Mouse (Mus musculus) left cerebral cortex, postnatal 4 days (tissue): ENCODE measurements around the gene Hist2h3c2. TPM values are rescaled to one million over a fixed set of nuclear protein-coding genes. Genes with fewer than 3 reads are reported as not detected.
"Not testable (repeated sequence)": the region's sequence is repeated elsewhere in the genome, so short reads cannot be mapped to it uniquely, and the experiment has no call there.

ENCODE experiments used
- DNase-seq: peaks from one replicate; pipeline ENCODE4 v3.0.0-alpha.2; 2022
- intact Hi-C: fragments of 180-260 bp; cut with DNase I; formaldehyde crosslinking; loops from one replicate; pipeline ENCODE4 v1.15.1; 2025
- total RNA-seq, 2 experiments: library from RNA; stranded (reverse); gene quantifications; 2 replicates each; pipeline ENCODE4 v1.2.3; 2021

The Hist2h3c2 gene
- 10 to 100 TPM; 26.7 to 36.2 TPM for total RNA-seq

GRCm38 (mm10) chr3:96238954-96239793 is at the start of gene Hist2h3c2:
Hist2h3c2 (minus strand) TSS chr3:96239127.
- peak; percentile 56 for DNase-seq
- intact Hi-C loops: not testable (repeated sequence)

DNA sequence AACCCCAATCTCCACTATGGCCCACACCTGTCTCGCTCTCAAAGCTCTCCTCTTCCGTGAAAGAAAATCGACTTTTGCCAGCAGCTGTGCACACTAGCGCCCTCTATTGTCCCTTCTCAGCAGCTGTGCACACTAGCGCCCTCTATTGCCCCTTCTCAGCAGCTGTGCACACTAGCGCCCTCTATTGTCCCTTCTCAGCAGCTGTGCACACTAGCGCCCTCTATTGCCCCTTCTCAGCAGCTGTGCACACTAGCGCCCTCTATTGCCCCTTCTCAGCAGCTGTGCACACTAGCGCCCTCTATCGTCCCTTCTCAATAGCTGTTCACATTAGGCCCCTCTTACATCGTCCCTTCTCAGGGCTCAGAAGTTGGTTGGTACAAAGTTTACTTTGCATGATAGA is 48.4 kb upstream of the Hist2h3c2 start:
- intact Hi-C loops: loop anchor here (5.0 kb wide), 2 partner anchors 155 to 215 kb away; no protein-coding TSS in a partner anchor
- not testable (repeated sequence) for DNase-seq

DNA sequence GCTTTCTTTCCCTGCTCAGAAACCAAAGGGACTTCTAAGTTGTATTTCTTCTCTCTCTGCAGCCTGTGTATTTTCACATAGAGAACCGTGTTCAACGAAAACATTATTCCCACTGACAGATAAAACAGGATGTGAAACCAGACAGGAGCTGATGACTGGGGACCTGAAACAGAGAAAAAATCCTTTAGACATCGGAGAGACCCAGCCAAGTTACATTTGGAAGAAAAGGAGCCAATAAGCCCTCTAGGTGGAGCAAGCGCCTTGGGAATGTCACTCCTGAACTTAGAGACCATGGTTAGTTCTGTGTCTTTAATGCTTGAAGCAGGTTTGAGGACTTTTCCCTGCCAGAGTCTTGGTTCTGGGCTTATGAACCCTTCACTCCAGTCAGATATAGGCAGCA is 45.5 kb upstream of the Hist2h3c2 start:
- intact Hi-C loops: no loop called here
- no peak for DNase-seq

DNA sequence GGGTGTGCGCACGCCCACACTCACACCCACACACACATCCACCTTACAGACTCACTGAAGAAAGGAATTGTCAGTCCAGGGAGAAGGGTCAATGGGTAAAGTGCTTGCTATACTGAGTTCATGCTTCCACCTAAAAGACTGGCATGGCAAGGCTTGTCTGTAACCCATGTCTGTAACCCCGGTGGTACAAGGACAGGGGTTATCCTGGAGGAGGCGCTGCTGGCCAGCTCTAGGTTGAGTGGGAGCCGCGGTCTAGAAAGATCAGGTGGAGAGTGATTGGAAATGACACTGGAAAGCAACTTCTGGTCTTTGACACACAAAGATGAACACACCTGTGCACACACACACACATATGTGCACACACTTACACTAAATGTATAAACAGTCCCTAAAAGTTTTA is 41.7 kb upstream of the Hist2h3c2 start:
- intact Hi-C loops: no loop called here
- DNase-seq: no peak

DNA sequence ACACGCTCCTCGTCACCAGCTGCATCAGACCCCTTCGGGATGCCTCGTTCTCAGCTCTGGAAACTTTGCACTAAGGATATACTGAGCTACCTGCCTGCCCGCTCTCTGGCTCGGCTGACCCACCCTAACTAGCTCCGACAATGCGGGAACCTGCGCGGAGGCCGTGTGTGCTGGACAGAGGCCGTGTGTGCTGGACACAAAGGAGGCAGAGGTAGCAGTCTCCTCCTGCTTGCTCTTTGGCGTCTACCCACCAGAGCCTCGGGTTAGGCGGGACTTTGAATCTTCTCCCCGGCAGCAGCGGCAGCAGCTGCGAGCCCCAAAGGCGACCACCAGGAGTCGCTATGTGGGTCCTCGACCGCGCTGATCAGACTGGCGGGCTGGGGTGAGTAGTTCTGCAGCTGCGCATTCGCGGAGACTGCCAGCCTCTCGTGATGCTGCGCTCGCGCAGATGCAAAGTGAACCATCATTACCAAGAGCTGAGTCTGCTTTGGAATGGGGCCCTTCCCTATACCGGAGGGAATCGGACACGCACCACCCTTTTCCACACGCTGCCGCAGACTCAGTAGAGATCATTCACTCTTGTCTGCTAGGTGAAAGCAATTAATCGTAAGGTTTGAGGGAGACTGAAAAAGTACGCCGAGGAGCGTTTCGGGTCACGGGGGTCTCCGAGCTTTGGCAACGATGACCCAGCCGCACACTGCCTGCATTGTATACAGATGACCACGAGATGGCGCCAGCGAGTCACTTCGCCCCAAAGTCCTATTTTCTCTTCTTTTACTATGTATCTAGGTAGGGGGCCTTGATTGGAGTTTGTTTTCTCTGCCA is 39.1 kb upstream of the Hist2h3c2 start:
- intact Hi-C loops: no loop called here
- DNase-seq: peak; percentile 95

DNA sequence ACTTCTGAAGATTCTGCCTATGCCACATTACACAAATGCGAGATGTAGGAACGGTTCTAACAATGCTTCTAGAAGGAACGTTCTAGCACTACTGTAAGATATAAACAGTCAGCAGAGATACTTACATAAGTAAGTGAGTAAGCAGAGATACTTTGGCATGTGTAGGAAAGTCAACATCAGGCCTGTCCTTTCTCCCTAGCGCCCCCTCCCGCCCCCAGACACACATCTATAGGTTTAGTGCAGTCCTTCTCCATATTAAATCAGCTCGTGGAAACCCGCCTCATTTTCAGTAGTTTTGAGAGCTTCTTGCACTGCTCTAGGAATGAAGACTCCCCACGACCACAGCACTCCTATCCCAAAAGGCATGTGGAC is 38.5 kb upstream of the Hist2h3c2 start:
- intact Hi-C loops: no loop called here

DNA sequence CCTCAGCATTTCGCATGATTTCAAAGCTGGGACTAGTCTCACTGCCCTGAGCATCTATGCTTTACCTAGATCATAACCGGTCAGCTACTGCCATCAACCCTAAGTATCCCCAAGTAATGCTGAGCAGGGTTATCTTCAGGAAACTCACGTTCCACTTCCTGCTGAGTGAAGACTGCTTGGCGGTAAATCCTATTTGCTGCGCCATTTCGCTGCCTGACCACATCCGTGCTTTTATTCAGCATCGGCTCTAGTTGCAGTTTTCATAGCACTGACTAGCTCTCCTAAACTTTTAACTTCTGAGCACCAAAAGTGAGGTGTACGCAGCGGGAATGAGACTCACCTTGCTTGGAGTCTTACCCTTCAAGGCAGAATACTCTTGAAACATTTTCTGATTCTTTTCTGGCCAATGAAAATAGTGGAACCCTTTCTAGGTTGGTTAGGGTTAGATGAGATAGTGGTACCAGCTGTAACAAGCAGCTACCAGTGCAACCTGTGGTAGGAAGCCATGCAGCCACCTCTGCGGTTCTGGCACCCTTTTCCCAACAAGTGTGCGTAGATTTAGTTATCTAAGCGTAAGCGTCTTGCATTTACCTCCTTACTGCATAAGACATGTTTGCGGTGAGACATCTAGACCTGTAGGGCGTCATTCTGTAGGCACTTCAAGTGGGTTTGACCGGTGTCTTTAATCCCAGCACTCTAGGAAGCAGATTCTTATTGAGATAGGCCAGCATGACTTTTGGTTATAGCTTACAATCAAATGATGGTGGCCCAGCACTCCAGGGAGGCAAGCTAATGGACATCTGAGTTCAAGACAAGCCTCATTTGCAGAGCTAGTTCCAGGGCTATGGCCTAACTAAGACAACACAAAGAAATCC is 34.9 kb upstream of the Hist2h3c2 start:
- intact Hi-C loops: no loop called here
- DNase-seq: no peak

More for the DNA sequence above, 38.5 kb upstream of the Hist2h3c2 start:
- peak; percentile 56 for DNase-seq

DNA sequence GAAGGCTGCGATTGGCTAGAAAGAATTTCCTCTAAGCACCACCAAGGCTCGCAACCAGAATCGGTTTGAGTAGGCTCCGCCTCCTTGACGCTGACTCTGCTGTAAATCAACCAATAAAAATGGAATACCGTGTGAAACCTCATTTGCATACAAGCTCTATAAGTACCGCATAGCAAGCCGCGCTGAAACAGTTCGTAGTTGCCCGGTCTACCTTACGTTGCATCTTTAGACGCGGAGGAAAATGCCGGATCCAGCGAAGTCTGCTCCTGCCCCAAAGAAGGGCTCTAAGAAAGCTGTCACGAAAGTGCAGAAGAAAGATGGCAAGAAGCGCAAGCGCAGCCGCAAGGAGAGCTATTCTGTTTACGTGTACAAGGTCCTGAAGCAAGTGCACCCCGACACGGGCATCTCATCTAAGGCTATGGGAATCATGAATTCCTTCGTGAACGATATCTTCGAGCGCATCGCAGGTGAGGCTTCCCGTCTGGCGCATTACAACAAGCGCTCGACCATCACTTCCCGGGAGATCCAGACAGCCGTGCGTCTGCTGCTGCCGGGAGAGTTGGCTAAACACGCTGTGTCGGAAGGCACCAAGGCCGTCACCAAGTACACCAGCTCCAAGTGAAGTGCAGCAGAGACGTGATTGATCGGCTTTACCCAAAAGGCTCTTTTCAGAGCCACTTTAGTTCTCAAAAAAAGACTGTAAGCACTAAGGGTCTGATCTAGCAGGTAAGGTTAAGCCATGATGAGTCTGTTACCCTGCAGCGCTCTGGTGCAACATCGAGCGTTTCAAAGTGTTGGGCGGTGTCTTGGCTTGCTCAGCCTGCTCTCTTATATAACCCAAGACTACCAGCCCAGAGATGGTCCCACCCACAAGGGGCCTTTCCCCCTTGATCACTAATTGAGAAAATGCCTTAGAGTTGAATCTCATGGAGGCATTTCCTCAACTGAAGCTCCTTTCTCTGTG is 30.9 kb upstream of the Hist2h3c2 start, which contains the start of gene Hist2h2bb:
TSS of gene Hist2h2bb (plus strand) at position 242 of the 964 bp plus-strand sequence.
- intact Hi-C loops: loop anchor here (10.0 kb wide), 1 partner anchor 205 kb away; no protein-coding TSS in a partner anchor

DNA sequence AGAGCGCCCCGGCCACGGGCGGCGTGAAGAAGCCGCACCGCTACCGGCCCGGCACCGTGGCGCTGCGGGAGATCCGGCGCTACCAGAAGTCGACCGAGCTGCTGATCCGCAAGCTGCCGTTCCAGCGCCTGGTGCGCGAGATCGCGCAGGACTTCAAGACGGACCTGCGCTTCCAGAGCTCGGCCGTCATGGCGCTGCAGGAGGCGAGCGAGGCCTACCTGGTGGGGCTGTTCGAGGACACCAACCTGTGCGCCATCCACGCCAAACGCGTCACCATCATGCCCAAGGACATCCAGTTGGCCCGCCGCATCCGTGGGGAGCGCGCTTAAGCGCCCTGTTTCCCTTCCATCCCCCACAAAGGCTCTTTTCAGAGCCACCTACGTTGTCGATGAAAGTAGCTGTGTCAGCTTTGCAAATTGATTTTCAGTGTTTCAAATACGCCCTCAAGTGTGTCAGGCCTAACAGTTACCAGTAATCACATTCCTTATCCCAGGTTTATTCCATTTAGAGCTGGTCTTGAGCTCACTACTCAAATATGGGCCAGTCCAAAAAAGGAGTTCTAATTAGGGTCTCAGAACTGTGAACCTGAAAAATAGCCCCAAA is 29.9 kb upstream of the Hist2h3c2 start:
- intact Hi-C loops: loop anchor here (10.0 kb wide), 1 partner anchor 204 kb away; no protein-coding TSS in a partner anchor
- not testable (repeated sequence) for DNase-seq

More for the DNA sequence above, 30.9 kb upstream of the Hist2h3c2 start, which contains the start of gene Hist2h2bb:
- peak; percentile 87 for DNase-seq

- DNase-seq: peak; percentile 77
- intact Hi-C loops: loop anchor here (10.0 kb wide), 1 partner anchor 203 kb away; no protein-coding TSS in a partner anchor
Observed at GRCm38 (mm10) chr3:96268051-96268775, 29.3 kb upstream of the Hist2h3c2 start, which contains the start of gene Hist2h3b. Hist2h3b (plus strand) TSS chr3:96268654.

DNA sequence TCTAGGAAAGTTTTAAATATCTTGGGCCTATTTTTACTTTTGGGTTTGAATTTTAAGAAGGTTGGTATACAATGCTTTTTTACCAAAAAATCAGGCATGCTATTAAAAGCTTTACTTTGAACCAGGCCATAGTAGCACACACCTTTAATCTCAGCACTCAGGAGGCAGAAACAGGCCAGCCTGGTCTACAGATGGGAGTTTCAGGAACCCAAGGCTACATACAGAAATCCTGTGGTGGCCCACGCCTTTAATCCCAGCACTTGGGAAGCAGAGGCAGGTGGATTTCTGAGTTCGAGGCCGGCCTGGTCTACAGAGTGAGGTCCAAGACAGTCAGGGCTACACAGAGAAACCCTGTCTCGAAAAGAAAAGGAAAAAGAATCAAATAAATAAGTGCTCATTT is 28.6 kb upstream of the Hist2h3c2 start:
- intact Hi-C loops: loop anchor here (10.0 kb wide), 1 partner anchor 203 kb away; no protein-coding TSS in a partner anchor
- DNase-seq: no peak

GRCm38 (mm10) chr3:96266132-96266710 is 27.3 kb upstream of the Hist2h3c2 start:
- intact Hi-C loops: loop anchor here (10.0 kb wide), 1 partner anchor 201 kb away; no protein-coding TSS in a partner anchor
- no peak for DNase-seq

- no peak for DNase-seq
- intact Hi-C loops: loop anchor here (10.0 kb wide), 1 partner anchor 200 kb away; no protein-coding TSS in a partner anchor
Observed at GRCm38 (mm10) chr3:96264404-96264949, 25.6 kb upstream of the Hist2h3c2 start.

DNA sequence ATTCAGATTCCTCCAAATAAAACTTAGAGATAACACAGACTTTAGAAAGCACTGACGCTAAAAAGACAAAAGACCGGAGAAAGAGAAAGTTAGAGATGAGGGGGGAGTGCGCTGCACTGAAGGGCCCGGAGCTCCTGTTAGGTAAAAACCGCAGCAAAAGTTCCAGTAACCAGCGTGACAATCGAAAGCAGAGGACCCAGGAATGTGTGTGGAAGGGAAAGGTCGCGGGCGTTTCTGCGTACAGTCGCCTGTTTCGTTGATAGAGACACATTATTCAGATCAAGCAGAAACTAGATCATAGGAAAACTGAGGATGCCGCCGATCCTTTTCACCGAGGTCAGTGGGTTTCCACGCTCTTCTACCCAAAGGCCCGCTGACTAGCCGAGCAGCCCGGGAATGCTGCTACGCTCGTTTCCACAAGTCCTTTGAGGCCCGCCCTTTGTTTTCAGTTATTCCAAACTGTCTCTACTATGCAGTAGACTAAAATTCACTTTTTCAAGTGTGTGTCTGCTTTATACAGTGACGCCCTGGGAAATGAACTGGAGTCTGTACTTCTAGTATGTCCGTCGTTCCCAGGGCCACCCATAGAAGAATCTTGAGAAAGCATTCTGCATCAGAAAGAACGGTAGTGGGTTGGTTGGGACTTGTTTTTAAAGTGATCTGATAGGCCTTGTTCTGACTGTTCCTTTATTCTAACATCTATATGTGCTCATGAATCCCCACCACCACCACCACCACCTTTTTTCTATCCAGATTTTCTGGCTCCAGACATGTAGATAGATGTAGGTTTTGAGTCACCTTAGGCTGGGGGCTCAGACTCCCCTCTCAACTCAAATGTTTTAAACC is 24.9 kb upstream of the Hist2h3c2 start:
- intact Hi-C loops: loop anchor here (10.0 kb wide), 1 partner anchor 199 kb away; no protein-coding TSS in a partner anchor
- no peak for DNase-seq

- intact Hi-C loops: loop anchor here (10.0 kb wide), 1 partner anchor 198 kb away; no protein-coding TSS in a partner anchor
- peak; percentile 94 for DNase-seq
Observed at GRCm38 (mm10) chr3:96262979-96263550, 24.1 kb upstream of the Hist2h3c2 start, which contains the start of gene Hist2h4. Hist2h4 (minus strand) TSS chr3:96263311.
